Mouse (Mus musculus): ENCODE measurements at regions not wholly inside any gene's neighbourhood (a gene's known extent, or its start where the extent isn't known, plus 50 kb on each side); places are given as distances from the start of the nearest gene placed in this dataset.

- TF ChIP-seq POLR2A (IDR thresholded peaks at IDR 0.05; ENCODE audit: low read depth, low read length) (no peak), CTCF (conservative IDR thresholded peaks at IDR 0.05; ENCODE audit: insufficient read depth, insufficient read length, low read depth, low read length) (no peak)
These were observed 227.7 kb upstream of the Dkk2 start for GRCm38 (mm10) chr3:131857442-131857841.

All from kidney, adult 2 months (tissue).